Mouse (Mus musculus): ENCODE measurements around the gene Hsf4.

GRCm38 (mm10) chr8:105312891-105313481, 43.4 kb downstream of the Hsf4 start:
- TF ChIP-seq CTCF (IDR thresholded peaks at IDR 0.05; ENCODE audit: low read depth) (no peak), EP300 (IDR thresholded peaks at IDR 0.05; ENCODE audit: low read depth) (no peak)
